Mouse (Mus musculus) frontal cortex, adult 2 months (tissue): Measurements from ENCODE around the gene Zscan20. TPM values are rescaled to one million over a fixed set of nuclear protein-coding genes. Genes with fewer than 3 reads are reported as not detected.

ENCODE experiments used
- DNase-seq, 2 experiments: peaks; one replicate each; pipeline ENCODE4 v3.0.0; 2022; ENCODE audit warnings: low spot score in 1 of 2; ENCODE audit errors: extremely low spot score in 1 of 2
- polyA plus RNA-seq: library from polyadenylated mRNA; depleted of rRNA; stranded (reverse); fragments of >200 nt; gene quantifications from 2 replicates; pipeline ENCODE4 v1.2.3, GENCODE M21; 2012; rRNA removed

Gene Zscan20
- 4.1 and 4.6 TPM in 2 replicates for polyA plus RNA-seq

- DNase-seq: peak; percentile 98 to 99
Observed at GRCm38 (mm10) chr4:128609925-128610402, at the start of gene Zscan20. TSS of gene Zscan20 (minus strand) at chr4:128610098.

GRCm38 (mm10) chr4:128655446-128655845 lies 45.5 kb upstream of the Zscan20 start:
- DNase-seq: no peak

- peak; percentile 97 to 98 for DNase-seq
Observed at GRCm38 (mm10) chr4:128654505-128655381, 44.8 kb upstream of the Zscan20 start, which contains the start of gene Phc2. TSS of gene Phc2 (plus strand) at chr4:128654702.

GRCm38 (mm10) chr4:128652584-128653298 lies 42.8 kb upstream of the Zscan20 start:
- no peak for DNase-seq

- no peak for DNase-seq
Observed at GRCm38 (mm10) chr4:128651530-128651929, 41.6 kb upstream of the Zscan20 start.

GRCm38 (mm10) chr4:128648567-128649255 lies 38.8 kb upstream of the Zscan20 start:
- DNase-seq: no peak

- DNase-seq: no peak
Observed at GRCm38 (mm10) chr4:128646762-128647161, 36.9 kb upstream of the Zscan20 start.

GRCm38 (mm10) chr4:128645896-128646295 lies 36.0 kb upstream of the Zscan20 start:
- no peak for DNase-seq

GRCm38 (mm10) chr4:128641766-128642717 lies 32.1 kb upstream of the Zscan20 start:
- no peak for DNase-seq

- DNase-seq: no peak
Observed at GRCm38 (mm10) chr4:128638265-128638923, 28.5 kb upstream of the Zscan20 start.

- no peak for DNase-seq
Observed at GRCm38 (mm10) chr4:128637250-128637649, 27.4 kb upstream of the Zscan20 start.

GRCm38 (mm10) chr4:128635894-128636585 lies 26.1 kb upstream of the Zscan20 start:
- no peak for DNase-seq

- DNase-seq: no peak
Observed at GRCm38 (mm10) chr4:128635451-128635850, 25.6 kb upstream of the Zscan20 start.

- no peak for DNase-seq
Observed at GRCm38 (mm10) chr4:128621109-128621508, 11.2 kb upstream of the Zscan20 start.

GRCm38 (mm10) chr4:128620572-128620971 lies 10.7 kb upstream of the Zscan20 start:
- DNase-seq: no peak

- DNase-seq: no peak
Observed at GRCm38 (mm10) chr4:128618963-128619362, 9.1 kb upstream of the Zscan20 start.

- no peak for DNase-seq
Observed at GRCm38 (mm10) chr4:128618246-128618911, 8.5 kb upstream of the Zscan20 start, which contains the start of gene Tlr12. TSS of gene Tlr12 (minus strand) at chr4:128618619.
